Mouse (Mus musculus) frontal cortex, postnatal 14 days (tissue): Measurements from ENCODE around the gene Egfl8.

Experiments used
- DNase-seq, 2 experiments: peaks; one replicate each; pipeline ENCODE4 v3.0.0; 2022; ENCODE audit warnings: low spot score in 2 of 2

Gene Egfl8

GRCm38 (mm10) chr17:34615871-34616270 lies at the start of gene Egfl8:
Egfl8 (minus strand) TSS chr17:34615971.
- no peak for DNase-seq

GRCm38 (mm10) chr17:34664472-34664871 lies 48.7 kb upstream of the Egfl8 start:
- no peak for DNase-seq

GRCm38 (mm10) chr17:34663558-34663957 lies 47.8 kb upstream of the Egfl8 start:
- no peak for DNase-seq

- no peak for DNase-seq
Observed at GRCm38 (mm10) chr17:34662978-34663377, 47.2 kb upstream of the Egfl8 start.

- no peak for DNase-seq
Observed at GRCm38 (mm10) chr17:34662468-34662867, 46.7 kb upstream of the Egfl8 start.

- DNase-seq = no peak
Observed at GRCm38 (mm10) chr17:34661121-34661591, 45.4 kb upstream of the Egfl8 start.

- no peak for DNase-seq
Observed at GRCm38 (mm10) chr17:34660259-34660820, 44.6 kb upstream of the Egfl8 start.

GRCm38 (mm10) chr17:34659897-34660214 lies 44.1 kb upstream of the Egfl8 start:
- DNase-seq = no peak

- DNase-seq = no peak
Observed at GRCm38 (mm10) chr17:34659181-34659896, 43.6 kb upstream of the Egfl8 start.

- no peak for DNase-seq
Observed at GRCm38 (mm10) chr17:34658591-34658990, 42.8 kb upstream of the Egfl8 start.

GRCm38 (mm10) chr17:34658145-34658544 lies 42.4 kb upstream of the Egfl8 start:
- DNase-seq = no peak

- DNase-seq = no peak
Observed at GRCm38 (mm10) chr17:34657271-34657670, 41.5 kb upstream of the Egfl8 start.

GRCm38 (mm10) chr17:34656666-34657065 lies 40.9 kb upstream of the Egfl8 start:
- DNase-seq = no peak

- DNase-seq = peak in 1 of 2 experiments; percentile 60
Observed at GRCm38 (mm10) chr17:34655581-34655991, 39.8 kb upstream of the Egfl8 start.

- DNase-seq = no peak
Observed at GRCm38 (mm10) chr17:34655160-34655559, 39.4 kb upstream of the Egfl8 start.

- no peak for DNase-seq
Observed at GRCm38 (mm10) chr17:34654392-34654791, 38.6 kb upstream of the Egfl8 start.

- DNase-seq = no peak
Observed at GRCm38 (mm10) chr17:34653746-34654285, 38.0 kb upstream of the Egfl8 start.

GRCm38 (mm10) chr17:34652985-34653384 lies 37.2 kb upstream of the Egfl8 start:
- no peak for DNase-seq

GRCm38 (mm10) chr17:34652546-34652945 lies 36.8 kb upstream of the Egfl8 start:
- DNase-seq = no peak

- no peak for DNase-seq
Observed at GRCm38 (mm10) chr17:34651507-34652221, 35.9 kb upstream of the Egfl8 start.

- no peak for DNase-seq
Observed at GRCm38 (mm10) chr17:34650781-34651180, 35.0 kb upstream of the Egfl8 start.

GRCm38 (mm10) chr17:34649106-34649864 lies 33.5 kb upstream of the Egfl8 start:
- no peak for DNase-seq
